ENCODE assay signal across 10 mouse cellular contexts in the genomic region with DNA sequence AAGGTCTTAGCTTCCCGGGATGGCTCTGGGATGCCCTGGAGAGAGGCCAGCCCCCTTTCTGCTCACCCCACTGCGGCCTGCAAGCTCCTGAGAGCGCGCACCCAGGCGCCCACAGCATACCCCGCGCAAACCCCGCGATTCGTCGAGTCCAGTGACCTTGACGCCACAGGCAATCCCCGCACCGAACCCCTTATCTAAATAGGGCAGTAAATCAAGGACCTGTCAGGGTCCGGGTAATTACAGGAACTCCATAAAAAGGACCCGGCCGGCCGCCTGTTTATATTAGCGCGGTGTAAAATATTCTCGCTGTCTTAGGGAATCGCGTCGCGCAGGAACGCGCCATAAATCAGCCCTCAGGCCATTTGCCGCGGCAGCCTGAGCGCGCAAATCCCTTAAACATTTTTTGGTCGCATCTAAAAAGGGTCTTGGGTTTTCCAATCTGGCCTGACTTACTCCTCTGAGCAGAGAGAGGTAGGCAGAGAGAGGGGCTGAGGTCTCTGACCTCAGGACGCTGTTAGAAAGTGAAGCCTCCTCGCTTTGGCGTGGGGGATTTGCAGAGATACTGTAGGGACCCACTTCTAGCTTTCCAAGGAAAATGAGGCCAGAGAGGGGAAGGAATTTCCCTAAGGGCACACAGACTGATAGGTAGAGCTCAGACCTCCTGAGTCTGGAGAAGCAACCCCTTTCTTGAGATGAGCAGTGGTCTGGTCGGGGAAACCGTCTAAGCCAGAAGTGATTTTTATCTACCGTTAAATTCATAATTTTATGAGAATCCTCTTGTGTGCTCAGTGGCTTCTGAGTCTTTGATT. TPM values are rescaled to one million over a fixed set of nuclear protein-coding genes. Genes with fewer than 3 reads are reported as not detected.
DNase-seq lines count a peak whose midpoint lies in the region; ATAC-seq lines count a peak whose summit lies in the region.
"Had no signal": no experiment of that assay in that cellular context is flagged by ENCODE, and none has a peak within 500 bp of the region (broad histone marks: within the 10 kb centered on the region; RNA-seq: fewer than 3 reads in every experiment).

No protein-coding gene starts in this region.

- DNase-seq in hindbrain, embryonic 10.5 days (ENCODE audit: low spot score) = peak; percentile 46
- no peak for DNase-seq in hindbrain, embryonic 14.5 days (ENCODE audit: low spot score)
- DNase-seq in MN1 (ENCODE audit: low spot score) = no peak
- DNase-seq in urinary bladder, postnatal 14 days (ENCODE audit: low spot score) = no peak
- no peak for DNase-seq in spleen, postnatal 10 days (ENCODE audit: low spot score in 2 of 2)
- DNase-seq: gastrocnemius, postnatal 25 days had no signal

- H3K9ac ChIP-seq in hindbrain, embryonic 14.5 days = no peak overlapping the region
- H3K9ac ChIP-seq in embryonic facial prominence, embryonic 12.5 days = no peak overlapping the region
- H3K9ac ChIP-seq in limb, embryonic 12.5 days (replicated peaks) = no peak overlapping the region
- H3K9ac ChIP-seq in neural tube, embryonic 13.5 days = no peak overlapping the region
- H3K9ac ChIP-seq: liver, embryonic 15.5 days had no signal

- ATAC-seq in hindbrain, embryonic 14.5 days (ENCODE audit: low FRiP score) = no peak
- no peak for ATAC-seq in embryonic facial prominence, embryonic 12.5 days (ENCODE audit: insufficient number of reproducible peaks, insufficient read depth, low FRiP score, low TSS enrichment)
- ATAC-seq in limb, embryonic 12.5 days (ENCODE audit: insufficient number of reproducible peaks, insufficient read depth, low FRiP score, low TSS enrichment, low read depth) = no peak
- ATAC-seq in neural tube, embryonic 13.5 days (ENCODE audit: low read depth) = 0 out of 2 replicates have a peak, but pooled peaks have one; percentile 9

- no peak overlapping the region for H3K27ac ChIP-seq in hindbrain, embryonic 10.5 days
- H3K27ac ChIP-seq in hindbrain, embryonic 14.5 days = no peak overlapping the region
- H3K27ac ChIP-seq in embryonic facial prominence, embryonic 12.5 days = no peak overlapping the region
- H3K27ac ChIP-seq in limb, embryonic 12.5 days = no peak overlapping the region
- no peak overlapping the region for H3K27ac ChIP-seq in neural tube, embryonic 13.5 days (replicated peaks)
- H3K27ac ChIP-seq: liver, embryonic 15.5 days had no signal

- 1% methylated on average over 38 of the region's 38 CpGs for WGBS in hindbrain, embryonic 10.5 days
- 1% methylated on average over 38 of the region's 38 CpGs for WGBS in hindbrain, embryonic 14.5 days
- WGBS in embryonic facial prominence, embryonic 12.5 days = under 1% methylated on average over 38 of the region's 38 CpGs
- WGBS in limb, embryonic 12.5 days = under 1% methylated on average over 38 of the region's 38 CpGs
- under 1% methylated on average over 38 of the region's 38 CpGs for WGBS in neural tube, embryonic 13.5 days

- no peaks in the 10 kb centered on the region for H3K36me3 ChIP-seq in hindbrain, embryonic 10.5 days
- H3K36me3 ChIP-seq in hindbrain, embryonic 14.5 days (replicated peaks; ENCODE audit: control insufficient read depth, insufficient read depth) = no peaks in the 10 kb centered on the region
- no peaks in the 10 kb centered on the region for H3K36me3 ChIP-seq in embryonic facial prominence, embryonic 12.5 days
- no peaks in the 10 kb centered on the region for H3K36me3 ChIP-seq in limb, embryonic 12.5 days
- no peaks in the 10 kb centered on the region for H3K36me3 ChIP-seq in neural tube, embryonic 13.5 days
- H3K36me3 ChIP-seq: liver, embryonic 15.5 days had no signal

- no peak overlapping the region for H3K4me3 ChIP-seq in hindbrain, embryonic 10.5 days
- no peak overlapping the region for H3K4me3 ChIP-seq in hindbrain, embryonic 14.5 days (replicated peaks; ENCODE audit: low read length)
- 0 out of 2 replicates have a peak overlapping the region, but pooled peaks have one; percentile 1 for H3K4me3 ChIP-seq in embryonic facial prominence, embryonic 12.5 days
- H3K4me3 ChIP-seq in limb, embryonic 12.5 days (replicated peaks) = peak overlapping the region; percentile 8
- H3K4me3 ChIP-seq in neural tube, embryonic 13.5 days = peak overlapping the region; percentile 13; the same call in 1 of the 2 replicates
- H3K4me3 ChIP-seq: liver, embryonic 15.5 days had no signal

- H3K9me3 ChIP-seq in hindbrain, embryonic 10.5 days = no peaks in the 10 kb centered on the region
- H3K9me3 ChIP-seq in hindbrain, embryonic 14.5 days (ENCODE audit: control insufficient read depth, low read length) = no peaks in the 10 kb centered on the region
- no peaks in the 10 kb centered on the region for H3K9me3 ChIP-seq in embryonic facial prominence, embryonic 12.5 days
- no peaks in the 10 kb centered on the region for H3K9me3 ChIP-seq in limb, embryonic 12.5 days
- H3K9me3 ChIP-seq in neural tube, embryonic 13.5 days = no peaks in the 10 kb centered on the region
- H3K9me3 ChIP-seq: liver, embryonic 15.5 days had no signal

- H3K4me2 ChIP-seq in hindbrain, embryonic 14.5 days (replicated peaks) = no peak overlapping the region
- H3K4me2 ChIP-seq in embryonic facial prominence, embryonic 12.5 days (replicated peaks) = no peak overlapping the region; the same call in 1 of the 2 replicates
- peak overlapping the region; percentile 49 for H3K4me2 ChIP-seq in limb, embryonic 12.5 days
- peak overlapping the region; percentile 37 for H3K4me2 ChIP-seq in neural tube, embryonic 13.5 days
- H3K4me2 ChIP-seq: liver, embryonic 15.5 days had no signal

- peaks cover 100% of the 10 kb centered on the region for H3K27me3 ChIP-seq in hindbrain, embryonic 10.5 days (ENCODE audit: insufficient read depth, poor library complexity, severe bottlenecking)
- H3K27me3 ChIP-seq in hindbrain, embryonic 14.5 days (ENCODE audit: control insufficient read depth, insufficient read depth, low read length) = peaks cover 95% of the 10 kb centered on the region
- H3K27me3 ChIP-seq in embryonic facial prominence, embryonic 12.5 days = peaks cover 96% of the 10 kb centered on the region
- H3K27me3 ChIP-seq in limb, embryonic 12.5 days = peaks cover 96% of the 10 kb centered on the region
- peaks cover 100% of the 10 kb centered on the region for H3K27me3 ChIP-seq in neural tube, embryonic 13.5 days

- H3K4me1 ChIP-seq in hindbrain, embryonic 10.5 days (replicated peaks) = peaks cover 15% of the 10 kb centered on the region; the same call in 1 of the 2 replicates
- H3K4me1 ChIP-seq in hindbrain, embryonic 14.5 days (replicated peaks; ENCODE audit: control insufficient read depth, insufficient read depth, low read length) = no peaks in the 10 kb centered on the region
- H3K4me1 ChIP-seq in embryonic facial prominence, embryonic 12.5 days = peaks cover 9% of the 10 kb centered on the region; the same call in 1 of the 2 replicates
- peaks cover 50% of the 10 kb centered on the region for H3K4me1 ChIP-seq in limb, embryonic 12.5 days (replicated peaks)
- H3K4me1 ChIP-seq in neural tube, embryonic 13.5 days (replicated peaks) = peaks cover 36% of the 10 kb centered on the region
- H3K4me1 ChIP-seq: liver, embryonic 15.5 days had no signal

RNA-seq across cellular contexts. Expression of gene Hand1, which starts 4.5 kb away (rescaled TPM):
- polyA plus RNA-seq in hindbrain, embryonic 10.5 days (2016; fragmentation: Nextera tagmentation; extraction: Ambion mirVana) = 0.17 and 0.50 TPM in 2 replicates
- polyA plus RNA-seq in hindbrain, embryonic 14.5 days (2014; fragmentation: Nextera tagmentation; extraction: Ambion mirVana) = not detected in 2 replicates
- 1.9 and 5.4 TPM in 2 replicates for polyA plus RNA-seq in embryonic facial prominence, embryonic 12.5 days (2016; fragmentation: Nextera tagmentation; extraction: Ambion mirVana)
- 1.9 and 2.3 TPM in 2 replicates for polyA plus RNA-seq in limb, embryonic 12.5 days (2016; fragmentation: Nextera tagmentation; extraction: Ambion mirVana)
- polyA plus RNA-seq in neural tube, embryonic 13.5 days (2015; fragmentation: Nextera tagmentation; extraction: Ambion mirVana) = 0.28 TPM in 1 of 2 replicates, not detected in the other

RNA-seq across cellular contexts. Expression of gene Sap30l, which starts 35.6 kb away (rescaled TPM):
- polyA plus RNA-seq in hindbrain, embryonic 10.5 days (2016; fragmentation: Nextera tagmentation; extraction: Ambion mirVana) = 8.8 and 12.7 TPM in 2 replicates
- 12.6 and 15.5 TPM in 2 replicates for polyA plus RNA-seq in hindbrain, embryonic 14.5 days (2014; fragmentation: Nextera tagmentation; extraction: Ambion mirVana)
- polyA plus RNA-seq in embryonic facial prominence, embryonic 12.5 days (2016; fragmentation: Nextera tagmentation; extraction: Ambion mirVana) = 22.8 and 24.0 TPM in 2 replicates
- polyA plus RNA-seq in limb, embryonic 12.5 days (2016; fragmentation: Nextera tagmentation; extraction: Ambion mirVana) = 14.4 and 21.1 TPM in 2 replicates
- 15.6 and 16.7 TPM in 2 replicates for polyA plus RNA-seq in neural tube, embryonic 13.5 days (2015; fragmentation: Nextera tagmentation; extraction: Ambion mirVana)

Comparison
In these comparisons a context has a peak if more than half of its experiments do, and no peak if none do; other contexts are left out.
1. H3K4me3 ChIP-seq: peak in embryonic facial prominence, embryonic 12.5 days (single experiment), limb, embryonic 12.5 days (single experiment) and neural tube, embryonic 13.5 days (single experiment); none in hindbrain, embryonic 10.5 days (single experiment) and hindbrain, embryonic 14.5 days (single experiment).
2. H3K4me2 ChIP-seq: peak in limb, embryonic 12.5 days (single experiment) and neural tube, embryonic 13.5 days (single experiment); none in hindbrain, embryonic 14.5 days (single experiment) and embryonic facial prominence, embryonic 12.5 days (single experiment).